In the genomic region with DNA sequence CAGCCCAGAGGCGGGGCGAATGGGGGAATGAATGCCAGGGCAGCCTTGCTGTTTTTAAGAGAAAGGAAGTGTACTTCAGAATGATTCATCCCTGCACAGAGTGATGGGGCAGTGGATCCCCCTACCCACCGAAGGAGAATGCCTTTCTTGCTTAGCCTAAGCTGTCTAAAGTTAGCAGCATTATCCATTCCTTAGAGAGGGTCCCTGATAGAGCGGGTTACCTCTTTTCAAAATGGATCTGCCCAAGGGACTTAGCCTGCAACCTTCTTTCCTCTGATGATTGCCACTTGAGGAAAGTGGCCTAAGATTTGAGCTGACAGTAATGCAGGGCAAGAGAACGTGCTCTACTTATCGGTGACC, we compare ENCODE assay signal across 8 mouse cellular contexts.
DNase-seq lines count a peak whose midpoint lies in the region; ATAC-seq lines count a peak whose summit lies in the region.

No protein-coding gene starts in this region.

- no peaks in the 10 kb centered on the region for H3K4me1 ChIP-seq in kidney, embryonic 14.5 days (ENCODE audit: control insufficient read depth, insufficient read depth, low read length)
- no peaks in the 10 kb centered on the region; the same call in 1 of the 2 replicates for H3K4me1 ChIP-seq in embryonic facial prominence, embryonic 11.5 days (ENCODE audit: control insufficient read depth, insufficient read depth, low read length)
- no peaks in the 10 kb centered on the region for H3K4me1 ChIP-seq in forebrain, embryonic 15.5 days
- peaks cover 15% of the 10 kb centered on the region for H3K4me1 ChIP-seq in midbrain, embryonic 10.5 days

- DNase-seq in kidney, postnatal 10 days = no peak
- DNase-seq in embryonic facial prominence, embryonic 11.5 days (ENCODE audit: low spot score) = no peak
- DNase-seq in midbrain, embryonic 10.5 days (ENCODE audit: low spot score) = no peak
- no peak for DNase-seq in right cerebral cortex, adult 2 months (ENCODE audit: low spot score in 2 of 2)
- DNase-seq in urinary bladder, postnatal 4 days (ENCODE audit: low spot score in 2 of 2) = no peak
- no peak for DNase-seq in cerebellum, adult 9-10 months

- H3K27ac ChIP-seq in kidney, embryonic 14.5 days (ENCODE audit: low read depth, low read length) = no peak overlapping the region
- H3K27ac ChIP-seq in embryonic facial prominence, embryonic 11.5 days (replicated peaks; ENCODE audit: low read depth, low read length) = no peak overlapping the region
- H3K27ac ChIP-seq in forebrain, embryonic 15.5 days (replicated peaks) = no peak overlapping the region
- H3K27ac ChIP-seq in midbrain, embryonic 10.5 days (replicated peaks) = peak overlapping the region; percentile 83

- no peaks in the 10 kb centered on the region for H3K36me3 ChIP-seq in kidney, embryonic 14.5 days (ENCODE audit: control insufficient read depth, insufficient read depth, low read length)
- no peaks in the 10 kb centered on the region for H3K36me3 ChIP-seq in embryonic facial prominence, embryonic 11.5 days (replicated peaks; ENCODE audit: control insufficient read depth, insufficient read depth, low read depth, low read length)
- no peaks in the 10 kb centered on the region for H3K36me3 ChIP-seq in forebrain, embryonic 15.5 days
- H3K36me3 ChIP-seq in midbrain, embryonic 10.5 days = no peaks in the 10 kb centered on the region

- 0 out of 2 replicates have a peak, but pooled peaks cover 2% of the 10 kb centered on the region for H3K27me3 ChIP-seq in kidney, embryonic 14.5 days (ENCODE audit: control insufficient read depth, insufficient read depth, low read length)
- H3K27me3 ChIP-seq in embryonic facial prominence, embryonic 11.5 days (ENCODE audit: control insufficient read depth, insufficient read depth, low read length) = peaks cover 3% of the 10 kb centered on the region; the same call in 1 of the 2 replicates
- H3K27me3 ChIP-seq in forebrain, embryonic 15.5 days = 0 out of 2 replicates have a peak, but pooled peaks cover 4% of the 10 kb centered on the region
- peaks cover 98% of the 10 kb centered on the region for H3K27me3 ChIP-seq in midbrain, embryonic 10.5 days (ENCODE audit: low read depth, poor library complexity, severe bottlenecking)

- WGBS in kidney, embryonic 14.5 days = 58% methylated on average over 6 of the region's 6 CpGs
- 37% methylated on average over 6 of the region's 6 CpGs for WGBS in embryonic facial prominence, embryonic 11.5 days
- WGBS in forebrain, embryonic 15.5 days = 39% methylated on average over 6 of the region's 6 CpGs
- WGBS in midbrain, embryonic 10.5 days = 44% methylated on average over 6 of the region's 6 CpGs

- no peaks in the 10 kb centered on the region for H3K9me3 ChIP-seq in kidney, embryonic 14.5 days (ENCODE audit: control insufficient read depth, low read length)
- no peaks in the 10 kb centered on the region for H3K9me3 ChIP-seq in embryonic facial prominence, embryonic 11.5 days (replicated peaks; ENCODE audit: control insufficient read depth, low read length)
- no peaks in the 10 kb centered on the region for H3K9me3 ChIP-seq in forebrain, embryonic 15.5 days
- H3K9me3 ChIP-seq in midbrain, embryonic 10.5 days (replicated peaks) = no peaks in the 10 kb centered on the region

- no peak for ATAC-seq in kidney, embryonic 14.5 days (ENCODE audit: low FRiP score, low TSS enrichment)
- peak; percentile 83 for ATAC-seq in embryonic facial prominence, embryonic 11.5 days (replicated peaks; ENCODE audit: insufficient number of reproducible peaks, low FRiP score, low TSS enrichment, low read depth)
- no peak; the same call in 1 of the 2 replicates for ATAC-seq in forebrain, embryonic 15.5 days (replicated peaks)

- no peak overlapping the region for H3K9ac ChIP-seq in kidney, embryonic 14.5 days (ENCODE audit: low read depth, low read length)
- no peak overlapping the region; the same call in 1 of the 2 replicates for H3K9ac ChIP-seq in embryonic facial prominence, embryonic 11.5 days (replicated peaks; ENCODE audit: low read length)
- H3K9ac ChIP-seq in forebrain, embryonic 15.5 days (replicated peaks) = no peak overlapping the region

- H3K4me2 ChIP-seq in kidney, embryonic 14.5 days (replicated peaks; ENCODE audit: low read depth, low read length) = peak overlapping the region; percentile 47
- H3K4me2 ChIP-seq in embryonic facial prominence, embryonic 11.5 days (ENCODE audit: low read depth, low read length) = no peak overlapping the region
- H3K4me2 ChIP-seq in forebrain, embryonic 15.5 days (replicated peaks) = peak overlapping the region; percentile 55

- no peak overlapping the region for H3K4me3 ChIP-seq in kidney, embryonic 14.5 days (ENCODE audit: low read length)
- H3K4me3 ChIP-seq in embryonic facial prominence, embryonic 11.5 days (ENCODE audit: low read depth, low read length) = no peak overlapping the region
- peak overlapping the region; percentile 39 for H3K4me3 ChIP-seq in forebrain, embryonic 15.5 days
- H3K4me3 ChIP-seq in midbrain, embryonic 10.5 days = peak overlapping the region; percentile 50; the same call in 1 of the 2 replicates

Comparison
In these comparisons a context has a peak if more than half of its experiments do, and no peak if none do; other contexts are left out.
1. H3K4me3 ChIP-seq: peak in forebrain, embryonic 15.5 days (single experiment) and midbrain, embryonic 10.5 days (single experiment); none in kidney, embryonic 14.5 days (single experiment) and embryonic facial prominence, embryonic 11.5 days (single experiment).